Mouse (Mus musculus): ENCODE results near the gene Cadm2.

Cadm2 gene

DNA sequence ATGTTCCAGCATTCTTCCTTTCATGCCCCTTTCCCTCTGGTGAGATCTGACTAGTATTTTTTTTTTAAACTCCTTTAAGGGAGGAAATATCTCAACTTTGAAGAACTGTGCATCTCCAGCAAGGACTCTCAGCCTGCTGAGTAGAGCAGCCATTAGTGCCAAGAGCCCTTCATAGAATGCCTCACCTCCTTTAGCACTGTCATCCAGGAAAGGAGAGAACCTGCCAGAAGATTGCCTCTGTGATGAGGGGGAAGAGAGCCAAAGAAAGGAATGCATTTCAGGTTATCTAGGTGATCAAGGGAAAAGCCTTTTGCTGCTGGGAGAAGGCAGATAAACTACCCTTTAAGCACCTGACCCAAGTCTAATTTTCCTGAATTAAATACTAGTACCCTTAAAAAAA is 943.5 kb downstream of the Cadm2 start:
- DNase-seq = no peak

DNA sequence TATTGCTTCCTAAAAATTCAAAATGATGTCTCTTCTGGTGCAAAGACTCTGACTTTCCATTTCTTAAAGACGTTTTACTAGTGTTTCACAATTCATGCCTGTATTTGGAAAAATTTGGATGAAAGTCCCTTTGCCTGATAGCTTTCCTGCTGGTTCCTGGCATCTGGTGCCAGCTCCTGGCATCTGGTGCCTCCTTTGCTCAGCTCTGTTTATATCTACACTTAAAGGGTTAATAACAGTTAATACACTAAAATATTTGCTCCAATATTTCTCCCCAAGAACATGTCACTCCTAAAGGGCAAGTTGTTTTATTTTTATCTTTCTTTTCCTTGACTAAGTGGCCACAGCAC is 969.7 kb downstream of the Cadm2 start:
- DNase-seq = peak; percentile 74

DNA sequence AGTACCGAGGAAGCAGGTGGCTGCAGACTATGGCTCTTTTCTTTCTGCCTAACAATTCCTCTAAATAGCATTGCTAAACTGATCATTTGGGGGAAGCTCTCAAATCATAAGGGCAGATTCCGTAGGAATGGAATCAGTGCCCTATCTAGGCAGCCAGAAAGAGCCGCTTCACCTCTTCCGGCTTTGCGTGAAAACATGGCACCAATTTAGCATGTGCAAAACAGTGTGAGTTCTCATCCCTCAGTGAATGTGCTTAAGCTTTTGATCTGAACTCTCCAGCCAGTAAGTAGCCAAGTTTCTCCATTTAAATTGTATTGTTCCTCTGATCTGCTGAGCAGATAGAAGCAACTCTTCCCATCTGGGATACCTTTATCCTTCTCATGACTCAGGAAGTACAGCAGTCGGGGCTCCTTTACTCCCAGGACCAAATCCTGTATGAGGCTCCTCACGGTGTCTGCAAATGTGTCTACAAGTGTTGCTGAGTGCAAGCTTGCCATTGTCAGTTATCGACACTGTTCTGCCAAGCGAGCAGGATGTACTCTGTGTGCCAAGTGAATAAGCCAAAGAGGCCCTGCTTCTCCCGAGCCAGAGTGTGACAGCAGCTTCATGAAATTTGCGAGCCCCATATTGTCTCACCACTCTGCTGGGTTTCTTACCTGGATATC is 970.2 kb downstream of the Cadm2 start:
- DNase-seq = peak; percentile 86

DNA sequence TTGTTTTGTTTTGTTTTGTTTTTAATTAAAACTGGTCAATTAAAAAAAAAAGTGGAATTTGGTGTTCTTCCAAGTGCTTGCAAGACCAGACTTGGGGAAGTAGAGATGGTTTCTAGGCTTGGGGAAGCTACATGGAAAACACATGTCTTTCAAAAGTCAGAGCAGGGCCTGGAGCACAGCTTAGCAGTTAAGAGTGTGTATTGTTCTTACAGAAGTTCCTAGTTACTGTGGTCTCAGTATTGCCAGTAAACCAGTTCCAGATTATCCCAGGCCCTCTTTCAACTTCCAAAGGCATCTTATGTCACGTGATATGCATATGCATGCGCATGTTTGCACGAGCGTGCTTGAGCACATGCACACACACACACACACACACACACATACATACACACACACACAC is 972.9 kb downstream of the Cadm2 start:
- no peak for DNase-seq

DNA sequence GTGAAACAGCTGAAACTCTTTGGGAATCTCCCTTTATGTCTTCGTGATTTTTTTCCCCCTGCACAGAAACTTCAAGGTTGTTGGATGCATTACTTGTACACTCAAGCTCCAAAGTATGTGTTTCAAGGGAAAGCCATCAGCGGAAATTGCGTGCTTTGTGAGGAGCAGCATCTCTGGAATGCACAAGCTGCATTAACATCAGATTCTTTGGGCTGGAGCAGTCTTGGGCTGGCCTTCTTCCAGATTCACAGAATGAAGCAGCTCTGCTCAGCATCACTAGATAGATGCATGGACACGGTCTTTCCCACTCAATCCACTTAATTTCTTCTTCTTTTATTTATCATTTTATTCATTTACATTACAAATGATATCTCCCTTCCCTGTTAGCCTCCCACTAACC is 977.1 kb downstream of the Cadm2 start:
- DNase-seq = no peak

DNA sequence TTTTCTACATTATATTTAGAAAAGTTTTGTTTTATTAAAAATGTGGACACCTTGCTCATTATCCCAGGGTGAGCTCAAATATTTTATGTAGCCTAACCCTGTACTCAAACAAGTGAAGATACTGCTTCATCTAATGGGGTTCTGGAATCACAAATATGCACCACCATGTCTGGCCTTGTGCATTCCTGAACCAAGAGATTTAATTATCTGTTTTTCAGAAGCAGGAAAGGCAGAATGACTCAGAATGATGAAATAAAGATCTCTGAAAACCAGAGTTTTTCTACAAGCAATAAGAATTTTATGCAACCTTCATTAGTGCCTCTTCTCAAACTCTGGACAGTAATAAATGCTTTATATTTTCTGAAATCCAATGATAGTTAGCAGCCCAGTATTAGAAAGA is 993.2 kb downstream of the Cadm2 start:
- DNase-seq = no peak

DNA sequence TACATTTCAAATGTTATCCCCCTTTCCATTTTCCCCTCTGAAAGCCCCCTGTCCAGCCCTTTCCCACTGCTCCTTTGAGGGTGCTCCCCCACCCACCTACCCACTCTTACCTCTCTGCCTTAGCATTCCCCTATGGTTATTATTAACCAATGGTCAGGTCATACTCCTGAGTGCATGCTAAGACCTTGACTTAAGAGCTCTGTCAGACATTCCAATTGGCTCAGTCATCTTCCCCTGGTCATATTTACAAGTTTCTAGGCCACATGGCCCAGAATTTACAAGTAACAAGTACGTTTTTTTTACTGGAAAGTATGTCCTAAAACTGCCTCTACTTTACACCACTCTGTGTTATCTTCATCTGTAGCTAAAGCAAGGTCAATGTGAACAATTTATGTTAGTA is 998.3 kb downstream of the Cadm2 start:
- no peak for DNase-seq

DNA sequence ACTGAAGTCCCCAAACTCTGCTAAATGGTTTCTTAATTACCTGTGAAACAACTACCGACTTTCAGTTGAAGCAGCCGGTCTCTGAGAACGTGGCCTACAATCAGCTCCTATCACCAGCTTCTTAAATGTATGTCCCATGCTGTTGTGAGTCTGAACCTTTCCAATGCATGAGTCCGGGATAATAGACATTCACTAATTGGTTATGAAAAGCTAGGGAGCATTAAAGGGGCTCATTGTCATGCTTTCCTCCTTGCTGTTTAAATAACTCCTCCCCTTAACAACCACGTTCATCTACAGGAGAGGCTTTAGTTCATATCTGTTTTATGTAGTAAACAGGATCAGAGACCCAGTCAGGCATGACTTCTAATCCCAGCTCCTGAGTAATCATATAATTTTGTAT is 1008.1 kb downstream of the Cadm2 start:
- DNase-seq = no peak

Data from cerebellum, adult 11-12 months (tissue).